Mouse (Mus musculus) monocyte, adult 5-6 weeks (primary cell): ENCODE data around the gene Spen. TPM values are rescaled to one million over a fixed set of nuclear protein-coding genes. Genes with fewer than 3 reads are reported as not detected.

Source experiments
- ATAC-seq: fragments of 153-309, 156-312 bp; replicated peaks from 2 replicates; pipeline ENCODE4 v1.8.0; 2017; ENCODE audit warnings: mild to moderate bottlenecking; ENCODE audit not compliant: low TSS enrichment, insufficient number of reproducible peaks, severe bottlenecking, poor library complexity, low FRiP score
- total RNA-seq: library from RNA; stranded (forward); fragments of 200-1000, 200-491, 200-594 nt; gene quantifications from 3 replicates; pipeline ENCODE4 v1.2.3, GENCODE M21; 2017

The Spen gene
- total RNA-seq, 1 experiment from 2014 or later: 48.1 TPM

DNA sequence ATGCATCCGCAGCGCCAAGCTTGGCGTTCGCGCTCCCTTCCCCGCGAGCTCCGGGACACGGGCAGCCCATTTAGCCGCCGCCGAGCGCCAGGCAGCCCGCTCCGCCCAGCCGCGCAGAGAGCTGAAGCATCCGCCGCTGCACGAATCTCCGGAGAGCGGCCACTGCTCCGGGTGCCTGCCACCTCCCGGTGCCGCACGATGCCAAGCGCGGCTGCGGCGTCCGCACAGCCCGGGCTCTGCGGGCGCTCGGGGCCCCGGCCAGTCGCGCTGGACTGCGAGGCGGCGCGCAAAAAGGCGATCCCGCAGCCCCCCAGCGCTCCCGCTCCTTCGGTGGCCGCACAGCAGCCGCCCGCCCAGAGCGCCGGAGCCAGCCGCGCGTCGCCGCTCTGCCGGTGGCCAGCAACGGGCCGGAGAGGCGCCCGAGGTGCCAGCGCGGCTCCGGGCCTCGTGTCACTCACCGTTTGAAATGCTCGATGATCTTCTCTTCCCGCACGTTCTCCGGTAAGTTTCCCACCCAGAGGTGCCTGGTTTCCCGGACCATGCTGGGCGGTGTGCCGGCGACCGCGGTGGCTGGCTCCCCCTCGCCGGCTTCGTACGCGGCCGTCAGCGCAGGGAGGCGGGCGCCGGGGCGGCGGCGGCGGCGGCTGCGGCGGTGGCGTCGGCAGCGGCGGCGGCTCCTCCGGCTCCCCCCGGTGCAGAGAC, 540 bp downstream of the Spen start:
- no peak for ATAC-seq

DNA sequence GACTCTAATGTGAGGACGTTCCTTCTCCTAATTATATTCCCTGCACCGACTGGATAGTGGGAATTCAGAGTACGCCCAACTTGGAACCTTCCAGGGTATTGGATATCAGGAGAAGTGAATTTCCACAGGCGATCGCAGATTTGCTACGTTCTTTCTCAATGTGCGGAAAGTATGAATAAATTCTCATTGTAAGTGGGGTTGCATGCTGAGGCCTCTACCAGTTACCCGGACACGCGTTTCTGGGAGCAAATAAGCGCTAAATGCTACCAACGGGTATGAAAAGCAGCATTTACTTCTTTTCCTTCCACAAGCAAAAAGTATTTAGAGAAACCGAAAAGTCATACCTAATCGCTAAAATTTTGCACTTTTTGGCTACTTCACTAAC, 1.2 kb downstream of the Spen start:
- ATAC-seq: no peak

GRCm38 (mm10) chr4:141536291-141537225, 1.8 kb downstream of the Spen start:
- ATAC-seq: no peak

- 0 out of 2 replicates have a peak, but pooled peaks have one; percentile 52 for ATAC-seq
These were observed 3.3 kb downstream of the Spen start for GRCm38 (mm10) chr4:141534947-141535680.

- ATAC-seq: no peak
These were observed 7.4 kb downstream of the Spen start for GRCm38 (mm10) chr4:141530979-141531378.

DNA sequence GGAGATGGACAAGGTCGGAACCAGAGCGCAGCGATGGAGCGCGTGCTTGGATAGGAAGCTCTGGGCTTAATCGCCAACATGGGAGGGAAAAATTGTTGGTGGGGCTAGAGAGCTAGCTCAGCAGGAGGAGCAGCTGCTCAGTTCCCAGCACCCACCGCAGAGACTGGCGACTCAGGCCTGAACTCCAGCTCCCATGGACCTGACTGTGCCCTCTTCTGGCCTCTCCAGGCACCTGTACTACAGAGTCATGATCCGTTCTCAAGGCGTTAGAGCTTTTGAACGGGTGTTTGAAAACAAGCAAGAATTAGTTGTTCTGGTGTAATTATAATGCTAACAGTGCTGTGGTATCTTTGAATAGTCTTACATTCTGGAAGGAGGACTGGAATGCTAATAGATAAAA, 9.5 kb downstream of the Spen start:
- no peak for ATAC-seq

DNA sequence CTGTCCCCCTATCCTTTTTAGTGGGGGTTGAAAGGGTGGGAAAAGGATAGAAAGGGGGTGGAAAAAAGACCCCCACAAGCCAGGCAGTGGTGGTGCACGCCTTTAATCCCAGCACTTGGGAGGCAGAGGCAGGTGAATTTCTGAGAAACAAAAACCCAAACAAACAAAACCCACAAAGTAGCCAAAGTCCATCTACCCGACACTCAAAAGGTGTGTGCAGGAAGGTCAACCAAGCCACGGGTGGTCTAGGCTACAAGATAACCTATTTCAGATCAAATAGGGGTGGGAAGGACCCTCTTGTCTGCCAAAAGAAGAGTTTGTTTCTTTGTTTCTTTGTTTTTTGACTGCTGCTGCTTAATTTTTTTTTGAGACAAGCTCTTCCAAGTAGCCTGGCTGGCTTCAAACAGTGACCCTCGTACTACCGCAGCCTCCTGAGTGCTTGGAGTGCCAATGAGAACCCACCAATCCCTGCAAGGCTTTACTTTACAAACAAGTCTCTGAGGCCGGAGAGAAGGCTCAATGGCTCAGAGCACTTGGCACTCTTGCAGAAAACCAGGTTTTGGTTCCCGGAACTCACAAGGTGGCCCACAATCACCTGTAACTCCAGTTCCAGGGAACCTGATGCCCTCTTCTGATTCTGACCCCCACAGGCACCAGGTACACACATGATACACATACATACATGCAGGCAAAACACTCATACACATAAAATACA, 11.3 kb downstream of the Spen start:
- ATAC-seq: no peak

DNA sequence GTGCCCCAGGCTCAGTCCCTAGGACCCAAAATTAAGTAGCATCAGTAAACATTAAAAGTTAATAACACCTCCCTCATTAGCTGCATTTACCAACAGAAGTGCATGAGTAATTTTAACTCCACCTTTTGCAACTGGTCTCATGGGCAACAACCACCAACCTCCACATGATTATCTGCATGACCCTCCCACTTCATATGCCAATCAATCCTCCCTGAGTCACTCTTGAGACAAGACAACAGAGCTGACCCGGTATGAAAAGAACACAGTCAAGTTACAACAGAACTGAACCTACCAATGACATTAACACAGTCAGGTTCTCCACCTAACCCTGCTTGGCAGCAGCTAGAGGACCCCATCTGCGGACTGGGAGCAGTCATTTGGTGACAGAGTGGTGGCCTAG, 12.5 kb downstream of the Spen start:
- ATAC-seq: no peak

- ATAC-seq: no peak
These were observed 13.7 kb downstream of the Spen start for GRCm38 (mm10) chr4:141524658-141525057.

GRCm38 (mm10) chr4:141523128-141523527, 15.3 kb downstream of the Spen start:
- ATAC-seq: no peak

DNA sequence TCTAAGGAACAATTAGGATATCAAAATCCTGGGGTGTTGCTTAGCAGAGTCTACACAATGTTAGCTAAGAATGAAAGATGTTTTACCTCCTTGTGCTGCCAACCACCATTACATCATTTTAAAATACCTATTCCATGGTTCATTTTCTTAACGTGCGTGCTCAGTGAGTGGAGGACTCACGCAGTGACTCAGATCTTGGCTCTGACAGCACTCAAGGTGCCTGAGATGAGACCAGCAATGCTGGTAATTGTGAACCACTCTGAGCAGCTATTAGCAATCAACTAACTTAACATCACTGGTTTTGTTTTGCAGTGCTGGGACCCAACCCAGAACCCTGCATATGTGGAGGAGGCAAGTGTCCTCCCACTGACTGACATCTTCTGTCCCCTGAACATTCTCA, 20.0 kb downstream of the Spen start:
- ATAC-seq: no peak

GRCm38 (mm10) chr4:141514179-141514641, 24.2 kb downstream of the Spen start:
- ATAC-seq: no peak

GRCm38 (mm10) chr4:141512145-141512544, 26.3 kb downstream of the Spen start:
- ATAC-seq: peak; percentile 63; the same call in 1 of the 2 replicates

GRCm38 (mm10) chr4:141510457-141510856, 27.9 kb downstream of the Spen start:
- ATAC-seq: no peak

GRCm38 (mm10) chr4:141506893-141507292, 31.5 kb downstream of the Spen start:
- peak; percentile 63 for ATAC-seq

- peak; percentile 96 for ATAC-seq
These were observed 32.0 kb downstream of the Spen start for GRCm38 (mm10) chr4:141506352-141506751.

GRCm38 (mm10) chr4:141505810-141506209, 32.6 kb downstream of the Spen start:
- ATAC-seq: no peak

- ATAC-seq: no peak
These were observed 33.9 kb downstream of the Spen start for GRCm38 (mm10) chr4:141504471-141504870.
